Mouse (Mus musculus) testis, postnatal 14 days (tissue): Measurements from ENCODE around the gene Jmjd1c.

Experiments used
- DNase-seq: peaks from one replicate; pipeline ENCODE4 v3.0.0; 2021; ENCODE audit warnings: low spot score

The Jmjd1c gene

GRCm38 (mm10) chr10:67298856-67299255 lies 202.9 kb downstream of the Jmjd1c start:
- no peak for DNase-seq

GRCm38 (mm10) chr10:67299285-67299684 lies 203.4 kb downstream of the Jmjd1c start:
- no peak for DNase-seq

GRCm38 (mm10) chr10:67301046-67301445 lies 205.1 kb downstream of the Jmjd1c start:
- DNase-seq = no peak

- peak; percentile 37 for DNase-seq
These were observed 206.4 kb downstream of the Jmjd1c start for GRCm38 (mm10) chr10:67302340-67302739.
